Mouse (Mus musculus): ENCODE results near the gene Ankrd28. TPM values are rescaled to one million over a fixed set of nuclear protein-coding genes. Genes with fewer than 3 reads are reported as not detected.

Gene Ankrd28
- polyA plus RNA-seq, 1 experiment from 2014 or later, result 9.1 TPM

DNA sequence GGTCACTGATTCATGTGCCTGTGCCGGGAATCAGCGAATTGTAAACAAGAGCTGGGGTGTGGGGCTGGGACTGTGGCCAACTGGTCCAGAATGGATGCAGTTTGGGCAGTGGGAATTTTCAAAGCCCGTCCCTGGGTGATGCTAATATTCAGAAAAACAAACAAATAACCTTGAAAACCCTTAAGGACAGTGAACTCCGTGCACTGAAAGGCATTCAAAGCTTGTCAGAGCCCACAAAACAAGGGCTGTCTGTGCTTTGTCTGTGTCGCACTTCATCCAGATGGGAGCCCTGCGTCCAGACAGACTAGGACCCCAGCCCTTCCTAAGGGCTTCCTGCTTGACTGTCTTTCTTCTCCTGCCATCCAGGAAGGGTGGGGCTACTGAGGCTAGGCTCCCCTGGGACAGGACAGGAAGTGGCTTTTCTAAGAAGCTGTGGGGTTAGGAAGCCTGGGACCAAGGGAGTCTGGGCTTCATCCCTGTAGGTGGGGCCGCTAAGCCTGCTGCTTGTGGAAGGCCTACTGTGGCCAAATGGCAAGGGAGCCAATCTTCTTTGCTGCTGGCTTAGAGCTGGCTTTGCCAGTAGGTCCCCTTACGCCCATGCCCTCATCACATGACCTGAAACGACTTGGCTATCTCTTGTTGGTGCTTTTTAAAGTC is 167.8 kb downstream of the Ankrd28 start:
- peak overlapping the region; percentile 99 for H3K27ac ChIP-seq (replicated peaks)
- no peaks in the 10 kb centered on the region for H3K36me3 ChIP-seq
- H3K9ac ChIP-seq (replicated peaks), result peak overlapping the region; percentile 47
- H3K4me3 ChIP-seq (replicated peaks), result peak overlapping the region; percentile 37
- peaks cover 74% of the 10 kb centered on the region for H3K4me1 ChIP-seq
- H3K4me2 ChIP-seq, result peak overlapping the region; percentile 61
- peak; percentile 13; the same call in 1 of the 2 replicates for ATAC-seq (ENCODE audit: low FRiP score)
- 17% methylated on average over 9 of the region's 9 CpGs for WGBS
- no peaks in the 10 kb centered on the region for H3K9me3 ChIP-seq (replicated peaks)
- H3K27me3 ChIP-seq (replicated peaks), result no peaks in the 10 kb centered on the region

DNA sequence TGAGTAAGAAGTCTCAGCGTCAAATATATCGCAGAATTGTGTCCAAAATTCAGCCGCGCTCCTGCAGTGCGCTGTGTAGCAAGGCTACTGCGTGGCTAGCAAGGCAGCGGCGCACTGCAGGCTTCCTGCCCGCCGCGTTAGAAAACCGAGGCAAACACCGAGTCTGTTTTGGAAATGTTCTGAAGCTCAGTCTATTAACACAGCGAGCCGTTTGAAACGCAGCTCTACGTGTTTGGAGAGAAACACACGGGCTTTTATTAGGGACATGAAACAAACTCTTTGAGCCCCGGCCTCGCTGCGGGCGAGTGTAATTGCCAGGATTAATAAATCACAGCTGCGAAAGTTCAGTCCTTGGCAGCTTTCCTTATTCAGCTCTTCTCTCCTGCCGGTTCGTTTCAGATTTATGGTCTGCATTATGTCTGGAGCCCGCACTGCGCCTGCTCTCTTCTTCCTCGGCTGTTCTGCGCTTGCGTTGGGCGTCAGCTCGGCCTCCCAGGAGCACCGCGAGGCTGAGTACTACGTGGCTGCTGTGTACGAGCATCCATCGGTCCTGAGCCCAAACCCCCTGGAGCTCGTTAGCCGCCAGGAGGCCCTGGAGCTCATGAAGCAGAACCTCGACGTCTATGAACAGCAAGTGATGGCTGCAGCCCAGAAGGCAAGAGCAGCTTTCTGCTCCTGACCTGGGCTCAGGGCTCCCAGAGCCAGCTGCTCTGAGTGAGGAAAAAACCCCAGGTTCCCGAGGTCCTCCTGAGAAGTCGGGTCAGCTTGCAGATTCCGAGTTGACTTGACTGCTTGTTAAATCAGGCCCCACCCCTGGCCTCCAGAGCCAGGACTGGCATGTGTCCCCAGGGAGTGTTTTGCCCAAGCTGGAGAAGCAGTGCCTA is 168.5 kb downstream of the Ankrd28 start:
- Histone ChIP-seq H3K27ac (replicated peaks) (peak overlapping the region; percentile 99), H3K9ac (replicated peaks) (peak overlapping the region; percentile 50), H3K4me1 (peaks cover 81% of the 10 kb centered on the region), H3K9me3 (replicated peaks) (no peaks in the 10 kb centered on the region), H3K4me2 (peak overlapping the region; percentile 61), H3K36me3 (no peaks in the 10 kb centered on the region), H3K27me3 (replicated peaks) (no peaks in the 10 kb centered on the region), H3K4me3 (replicated peaks) (peak overlapping the region; percentile 37)
- peak; percentile 95 for ATAC-seq (ENCODE audit: low FRiP score)
- WGBS, result under 1% methylated on average over 44 of the region's 44 CpGs

DNA sequence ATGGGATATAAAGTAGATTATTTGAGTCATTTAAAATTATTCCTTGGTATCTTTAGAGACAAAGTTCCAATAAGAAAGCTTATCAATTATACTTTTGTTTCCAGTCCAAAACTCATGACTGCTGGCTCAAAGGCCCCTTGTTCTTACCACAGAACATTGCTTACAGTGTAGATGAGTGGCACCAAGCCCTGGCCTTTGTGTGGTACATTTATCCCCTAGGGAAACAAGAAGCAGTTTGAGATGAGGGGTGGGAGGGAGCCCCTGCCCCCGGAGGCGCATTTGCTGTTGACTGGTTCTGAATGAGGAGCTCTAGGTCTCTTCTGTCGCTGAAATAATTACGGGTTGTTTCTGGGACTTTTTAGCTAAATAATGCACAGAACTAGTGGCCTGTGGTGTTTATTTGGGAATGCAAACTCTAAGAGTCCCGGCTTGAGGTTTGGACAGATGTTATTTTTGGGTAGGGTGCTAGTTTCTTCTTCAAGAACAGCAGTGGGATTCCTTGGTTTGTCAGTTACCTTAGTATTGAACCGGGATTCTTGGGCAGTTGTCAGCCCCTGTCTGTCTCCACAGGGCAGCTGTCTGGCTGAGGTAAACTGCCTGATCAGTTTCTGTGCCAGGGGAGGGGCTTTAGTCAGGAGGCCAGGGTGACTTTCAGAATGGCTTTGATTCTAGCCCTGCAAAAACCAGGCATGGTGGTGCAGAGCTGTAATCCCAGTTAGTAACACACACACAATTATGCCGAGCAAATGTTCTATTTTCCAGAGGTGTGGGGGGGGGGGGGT is 169.9 kb downstream of the Ankrd28 start:
- no peak overlapping the region for H3K9ac ChIP-seq (replicated peaks)
- no peaks in the 10 kb centered on the region for H3K27me3 ChIP-seq (replicated peaks)
- no peak overlapping the region for H3K4me3 ChIP-seq (replicated peaks)
- peaks cover 81% of the 10 kb centered on the region for H3K4me1 ChIP-seq
- peak overlapping the region; percentile 61 for H3K4me2 ChIP-seq
- ATAC-seq (ENCODE audit: low FRiP score), result no peak
- no peaks in the 10 kb centered on the region for H3K36me3 ChIP-seq
- 19% methylated on average over 7 of the region's 7 CpGs for WGBS
- H3K27ac ChIP-seq (replicated peaks), result peak overlapping the region; percentile 99
- H3K9me3 ChIP-seq (replicated peaks), result no peaks in the 10 kb centered on the region

DNA sequence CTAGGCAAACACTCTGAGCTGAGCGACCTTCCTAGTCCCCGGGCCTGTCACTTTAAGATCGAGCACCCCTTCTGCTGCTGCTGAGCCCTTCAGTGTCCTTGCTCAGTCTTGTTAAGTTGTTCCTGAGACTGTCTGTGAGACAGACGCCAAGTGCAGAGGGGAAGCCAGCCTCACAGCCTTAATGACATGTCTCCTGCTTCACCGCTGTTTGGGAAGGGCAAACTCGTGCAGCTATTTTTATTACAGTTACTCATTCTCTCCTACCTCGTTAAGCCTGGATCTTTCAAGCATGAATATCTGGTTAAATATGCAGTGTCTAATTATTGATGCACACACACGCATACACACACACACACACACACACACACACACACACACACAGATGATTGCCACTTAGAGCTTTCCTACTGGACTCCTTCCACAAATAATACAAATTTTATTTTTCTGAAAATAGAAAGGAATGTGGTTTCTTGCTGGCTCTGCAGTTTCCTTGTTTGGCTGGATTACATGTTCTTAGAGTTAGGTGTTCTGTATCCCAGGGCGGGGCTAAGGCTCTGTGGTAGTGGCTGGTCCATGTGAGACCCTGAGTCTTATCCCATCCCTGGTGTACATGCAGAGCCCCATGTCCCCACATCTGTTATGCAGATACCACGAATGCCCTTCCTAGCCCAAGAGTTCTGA is 170.8 kb downstream of the Ankrd28 start:
- no peak overlapping the region for H3K4me2 ChIP-seq
- H3K27ac ChIP-seq (replicated peaks), result peak overlapping the region; percentile 99
- no peak for ATAC-seq (ENCODE audit: low FRiP score)
- 31% methylated on average over 10 of the region's 10 CpGs for WGBS
- H3K9ac ChIP-seq (replicated peaks), result peak overlapping the region; percentile 10; the same call in 1 of the 2 replicates
- H3K4me1 ChIP-seq, result peaks cover 72% of the 10 kb centered on the region
- no peaks in the 10 kb centered on the region for H3K9me3 ChIP-seq (replicated peaks)
- no peaks in the 10 kb centered on the region for H3K27me3 ChIP-seq (replicated peaks)
- H3K36me3 ChIP-seq, result no peaks in the 10 kb centered on the region
- no peak overlapping the region for H3K4me3 ChIP-seq (replicated peaks)

DNA sequence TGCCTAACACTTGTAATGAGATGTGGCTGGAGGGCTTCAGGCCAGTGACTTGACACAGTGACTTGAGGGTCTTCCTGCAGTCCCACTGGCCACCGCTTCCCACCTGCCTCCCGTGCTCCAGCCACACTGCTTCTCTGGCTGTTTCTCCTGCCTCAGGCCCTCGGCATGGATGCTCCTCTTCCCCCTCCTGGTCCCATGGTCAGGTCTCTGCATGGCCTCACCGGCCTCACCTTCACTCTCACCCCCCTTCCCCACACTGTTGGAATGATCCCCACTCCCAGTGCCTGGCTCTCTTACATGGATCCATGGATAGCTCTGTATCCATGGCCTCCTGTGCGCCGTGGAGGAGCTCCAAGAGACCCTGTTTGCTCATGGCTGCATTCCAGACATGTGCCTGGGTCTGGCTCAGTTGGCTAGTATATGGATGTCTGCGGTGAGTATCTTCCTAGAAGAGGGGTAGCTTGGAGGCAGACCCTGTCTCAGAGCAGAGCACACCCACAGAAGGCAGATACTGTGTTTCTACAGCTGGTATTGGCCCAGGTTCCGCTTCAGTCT is 172.2 kb downstream of the Ankrd28 start:
- no peaks in the 10 kb centered on the region for H3K27me3 ChIP-seq (replicated peaks)
- peaks cover 58% of the 10 kb centered on the region for H3K4me1 ChIP-seq
- no peak overlapping the region for H3K4me2 ChIP-seq
- H3K27ac ChIP-seq (replicated peaks), result peak overlapping the region; percentile 99; the same call in 1 of the 2 replicates
- no peaks in the 10 kb centered on the region for H3K9me3 ChIP-seq (replicated peaks)
- no peak overlapping the region for H3K9ac ChIP-seq (replicated peaks)
- ATAC-seq (ENCODE audit: low FRiP score), result no peak
- H3K4me3 ChIP-seq (replicated peaks), result no peak overlapping the region
- WGBS, result 86% methylated on average over 8 of the region's 8 CpGs
- H3K36me3 ChIP-seq, result no peaks in the 10 kb centered on the region

DNA sequence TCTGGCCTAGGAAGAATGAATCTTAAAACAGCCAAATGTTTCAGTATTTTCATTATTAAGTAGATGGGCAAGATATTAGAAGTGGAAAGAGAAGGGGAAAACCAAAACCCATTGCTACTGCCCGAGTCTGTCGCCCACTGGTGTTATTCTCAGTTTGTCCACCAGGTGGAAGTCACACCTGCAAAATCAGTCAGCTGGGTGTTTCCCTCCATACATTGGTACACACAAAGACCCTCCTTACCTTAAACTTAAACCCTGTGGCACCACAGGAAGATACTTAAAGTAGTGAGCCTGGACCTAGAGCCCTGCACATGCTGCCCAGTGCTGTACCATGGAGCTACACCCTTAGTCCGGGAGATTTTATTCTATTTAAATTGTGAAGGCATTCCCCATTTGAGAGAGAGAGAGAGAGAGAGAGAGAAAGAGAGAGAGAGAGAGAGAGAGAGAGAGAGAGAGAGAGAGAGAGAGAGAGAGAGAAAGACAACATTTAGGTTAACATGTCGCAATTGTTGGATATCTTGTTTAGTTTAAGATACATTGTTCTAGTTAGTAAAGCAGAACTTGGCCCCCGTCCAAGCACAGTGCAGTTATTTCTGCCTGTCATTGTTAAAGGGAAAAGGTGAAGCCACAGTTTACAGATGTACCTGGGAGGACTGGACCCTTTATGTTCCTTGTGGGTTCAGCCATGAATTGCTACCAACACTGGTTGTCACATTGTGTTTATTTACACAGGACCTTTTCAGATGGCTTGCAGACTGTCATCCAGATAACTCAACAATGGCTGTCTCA is 173.4 kb downstream of the Ankrd28 start:
- ATAC-seq (ENCODE audit: low FRiP score), result no peak
- peaks cover 46% of the 10 kb centered on the region for H3K4me1 ChIP-seq
- H3K9me3 ChIP-seq (replicated peaks), result no peaks in the 10 kb centered on the region

DNA sequence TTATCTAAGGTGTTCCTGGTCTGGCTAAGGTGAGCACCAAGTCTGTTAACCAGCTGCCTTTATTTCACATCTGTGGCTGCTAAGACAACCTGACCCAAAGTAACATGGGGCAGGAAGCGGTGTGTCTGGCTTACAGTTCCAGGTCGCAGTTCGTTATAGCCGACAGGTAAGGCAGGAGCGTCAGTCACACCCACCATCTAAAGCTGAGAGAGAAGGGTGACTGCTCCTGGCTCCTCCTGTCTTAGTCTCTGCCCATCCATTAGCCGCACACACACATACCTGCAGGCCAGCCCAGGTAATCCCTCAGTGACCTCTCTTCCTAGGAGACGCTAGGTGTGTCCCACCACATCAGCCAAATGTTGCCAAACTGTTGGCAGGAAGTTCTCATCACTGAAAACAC is 174.1 kb downstream of the Ankrd28 start:
- Histone ChIP-seq H3K4me3 (replicated peaks) (no peak overlapping the region), H3K27me3 (replicated peaks) (no peaks in the 10 kb centered on the region), H3K36me3 (no peaks in the 10 kb centered on the region), H3K9ac (replicated peaks) (no peak overlapping the region), H3K4me1 (peaks cover 44% of the 10 kb centered on the region), H3K27ac (replicated peaks) (no peak overlapping the region), H3K9me3 (replicated peaks) (no peaks in the 10 kb centered on the region), H3K4me2 (no peak overlapping the region)
- ATAC-seq (ENCODE audit: low FRiP score), result no peak
- 88% methylated on average over 7 of the region's 7 CpGs for WGBS

More for the DNA sequence above, 173.4 kb downstream of the Ankrd28 start:
- 39% methylated on average over 5 of the region's 5 CpGs for WGBS
- Histone ChIP-seq H3K27me3 (replicated peaks) (no peaks in the 10 kb centered on the region), H3K9ac (replicated peaks) (no peak overlapping the region), H3K4me3 (replicated peaks) (no peak overlapping the region), H3K36me3 (no peaks in the 10 kb centered on the region), H3K27ac (replicated peaks) (no peak overlapping the region), H3K4me2 (no peak overlapping the region)

DNA sequence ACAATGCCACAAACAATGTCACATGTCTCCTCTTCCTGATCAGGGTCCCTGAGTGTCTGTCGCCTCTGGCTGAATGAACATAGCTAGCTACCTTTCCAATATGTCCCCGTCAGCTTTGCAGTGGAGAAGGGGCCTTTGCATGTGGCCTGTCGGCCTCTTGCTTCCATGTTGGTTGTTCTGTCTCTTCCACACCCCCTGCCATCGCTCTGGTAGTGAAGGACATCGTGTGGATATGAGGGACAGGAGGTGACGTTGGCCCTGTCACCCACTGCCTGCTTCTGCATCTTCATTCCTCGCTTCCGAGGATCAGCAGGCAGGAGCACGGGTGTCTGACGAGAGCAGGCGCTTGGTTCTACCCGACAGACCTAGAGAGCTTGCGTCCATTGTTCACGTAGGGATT is 175.0 kb downstream of the Ankrd28 start:
- H3K36me3 ChIP-seq, result no peaks in the 10 kb centered on the region
- H3K27me3 ChIP-seq (replicated peaks), result no peaks in the 10 kb centered on the region
- no peak for ATAC-seq (ENCODE audit: low FRiP score)
- H3K4me1 ChIP-seq, result peaks cover 34% of the 10 kb centered on the region
- whole genome bisulfite sequencing, result 88% methylated on average over 14 of the region's 14 CpGs
- H3K27ac ChIP-seq (replicated peaks), result no peak overlapping the region
- H3K9me3 ChIP-seq (replicated peaks), result no peaks in the 10 kb centered on the region
- H3K9ac ChIP-seq (replicated peaks), result no peak overlapping the region
- no peak overlapping the region for H3K4me2 ChIP-seq
- H3K4me3 ChIP-seq (replicated peaks), result no peak overlapping the region

DNA sequence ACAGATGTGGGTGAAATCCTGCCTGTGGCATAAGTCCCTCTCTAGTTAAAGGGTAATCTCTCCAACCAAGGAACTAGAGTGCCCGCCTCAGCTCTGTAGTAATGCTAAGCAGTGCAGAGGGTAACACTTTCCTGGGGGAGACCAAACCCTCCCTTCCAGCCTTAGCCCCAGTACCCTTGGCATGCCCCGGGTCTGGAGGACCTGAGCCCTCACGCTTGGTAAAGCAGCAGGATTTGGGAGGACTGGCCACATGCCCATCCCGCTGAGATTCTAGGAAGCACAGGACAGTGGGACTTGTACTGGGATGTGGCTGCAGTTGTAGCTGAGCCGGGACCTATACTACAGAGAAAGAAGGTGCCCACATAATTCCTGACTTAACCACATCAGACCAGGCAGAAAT is 175.6 kb downstream of the Ankrd28 start:
- H3K9ac ChIP-seq (replicated peaks), result no peak overlapping the region
- ATAC-seq (ENCODE audit: low FRiP score), result no peak
- H3K27me3 ChIP-seq (replicated peaks), result no peaks in the 10 kb centered on the region
- no peaks in the 10 kb centered on the region for H3K9me3 ChIP-seq (replicated peaks)
- H3K4me2 ChIP-seq, result no peak overlapping the region
- H3K4me1 ChIP-seq, result peaks cover 28% of the 10 kb centered on the region
- WGBS, result 93% methylated on average over 5 of the region's 5 CpGs
- H3K4me3 ChIP-seq (replicated peaks), result no peak overlapping the region
- H3K27ac ChIP-seq (replicated peaks), result no peak overlapping the region
- no peaks in the 10 kb centered on the region for H3K36me3 ChIP-seq

DNA sequence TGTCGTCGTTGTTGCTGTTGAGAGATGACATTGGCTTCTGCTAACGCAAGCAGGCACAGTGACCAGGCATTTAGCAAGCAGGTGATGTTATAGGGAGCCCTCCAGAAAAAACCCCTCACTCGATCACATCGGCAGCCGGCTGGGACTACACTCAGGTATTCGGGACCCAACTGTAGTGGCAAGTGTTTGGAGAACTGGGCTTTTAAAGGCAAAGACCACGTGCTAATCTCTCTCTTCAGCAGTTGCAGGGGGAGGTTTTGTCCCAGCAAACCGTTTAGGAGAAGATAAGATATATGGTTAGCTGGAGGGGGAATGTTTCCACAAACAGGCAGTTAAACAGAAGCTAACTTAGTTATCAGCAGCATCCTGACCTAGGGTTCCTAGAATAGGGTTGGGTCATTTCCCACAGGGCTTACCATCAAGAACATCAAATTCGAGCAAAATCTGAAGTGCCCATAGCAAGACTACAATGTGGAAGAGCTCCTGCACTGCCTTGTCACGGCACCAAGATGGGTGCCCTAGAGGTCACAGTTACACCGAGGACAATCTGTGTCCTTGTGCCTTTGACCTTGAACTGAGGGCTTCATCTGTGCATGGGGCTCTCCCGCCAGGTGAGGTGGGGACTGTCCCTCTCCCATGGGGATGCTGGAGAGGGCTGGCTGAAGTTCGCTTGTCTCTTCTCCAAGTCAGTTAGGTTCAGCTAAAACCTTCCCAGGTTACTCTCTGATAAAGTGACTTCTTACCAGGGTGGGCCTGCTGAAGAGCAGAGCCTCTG is 177.2 kb downstream of the Ankrd28 start:
- Histone ChIP-seq H3K4me2 (no peak overlapping the region), H3K4me3 (replicated peaks) (no peak overlapping the region), H3K27me3 (replicated peaks) (no peaks in the 10 kb centered on the region), H3K36me3 (no peaks in the 10 kb centered on the region), H3K4me1 (peaks cover 13% of the 10 kb centered on the region), H3K9me3 (replicated peaks) (no peaks in the 10 kb centered on the region), H3K9ac (replicated peaks) (no peak overlapping the region), H3K27ac (replicated peaks) (no peak overlapping the region)
- WGBS, result 84% methylated on average over 14 of the region's 14 CpGs
- no peak for ATAC-seq (ENCODE audit: low FRiP score)
